Mouse (Mus musculus): ENCODE measurements at regions not wholly inside any gene's neighbourhood (a gene's known extent, or its start where the extent isn't known, plus 50 kb on each side); places are given as distances from the start of the nearest gene placed in this dataset. TPM values are rescaled to one million over a fixed set of nuclear protein-coding genes. Genes with fewer than 3 reads are reported as not detected.

- H3K4me1 ChIP-seq (replicated peaks) = no peaks in the 10 kb centered on the region
- no peak overlapping the region for H3K27ac ChIP-seq
- H3K4me3 ChIP-seq (replicated peaks) = no peak overlapping the region
- H3K27me3 ChIP-seq = no peaks in the 10 kb centered on the region
- no peak overlapping the region for H3K9ac ChIP-seq (replicated peaks)
- WGBS = 89% methylated on average over 1 of the region's 1 CpGs
- ATAC-seq = no peak
- no peak overlapping the region for H3K4me2 ChIP-seq (replicated peaks)
- no peaks in the 10 kb centered on the region for H3K9me3 ChIP-seq
- H3K36me3 ChIP-seq = no peaks in the 10 kb centered on the region
Measured at GRCm38 (mm10) chr8:44529696-44530095, 405.6 kb upstream of the Fat1 start.

GRCm38 (mm10) chr8:44548885-44549284 is 386.4 kb upstream of the Fat1 start:
- Histone ChIP-seq H3K27ac (no peak overlapping the region), H3K4me1 (replicated peaks) (no peaks in the 10 kb centered on the region), H3K27me3 (no peaks in the 10 kb centered on the region), H3K4me2 (replicated peaks) (no peak overlapping the region), H3K9me3 (no peaks in the 10 kb centered on the region), H3K9ac (replicated peaks) (no peak overlapping the region), H3K36me3 (no peaks in the 10 kb centered on the region), H3K4me3 (replicated peaks) (no peak overlapping the region)
- no peak for ATAC-seq
- WGBS = 91% methylated on average over 3 of the region's 3 CpGs

DNA sequence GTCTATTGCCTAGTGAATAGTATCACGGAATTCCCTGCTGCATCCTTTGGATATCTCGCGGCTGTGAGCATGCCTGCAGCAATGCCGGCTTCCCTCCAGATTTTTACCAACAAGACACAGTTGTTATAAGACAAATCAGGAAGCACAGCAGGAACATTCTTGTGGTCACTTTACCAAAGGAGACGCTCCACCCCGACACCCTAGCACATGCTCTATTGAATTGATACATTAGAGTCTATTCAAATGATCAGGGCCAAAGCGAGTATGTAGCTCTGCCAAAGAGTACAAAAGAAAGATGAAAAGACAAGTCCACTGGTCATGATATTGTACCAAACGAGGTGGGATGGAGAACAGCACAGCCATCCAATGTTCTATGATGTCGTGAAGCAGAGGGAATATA is 376.1 kb upstream of the Fat1 start:
- Histone ChIP-seq H3K27me3 (no peaks in the 10 kb centered on the region), H3K4me2 (replicated peaks) (no peak overlapping the region), H3K9ac (replicated peaks) (no peak overlapping the region), H3K4me3 (replicated peaks) (no peak overlapping the region), H3K4me1 (replicated peaks) (0 out of 2 replicates have a peak, but pooled peaks cover 6% of the 10 kb centered on the region), H3K36me3 (no peaks in the 10 kb centered on the region), H3K27ac (no peak overlapping the region), H3K9me3 (no peaks in the 10 kb centered on the region)
- no peak for ATAC-seq
- WGBS = 71% methylated on average over 9 of the region's 9 CpGs

DNA sequence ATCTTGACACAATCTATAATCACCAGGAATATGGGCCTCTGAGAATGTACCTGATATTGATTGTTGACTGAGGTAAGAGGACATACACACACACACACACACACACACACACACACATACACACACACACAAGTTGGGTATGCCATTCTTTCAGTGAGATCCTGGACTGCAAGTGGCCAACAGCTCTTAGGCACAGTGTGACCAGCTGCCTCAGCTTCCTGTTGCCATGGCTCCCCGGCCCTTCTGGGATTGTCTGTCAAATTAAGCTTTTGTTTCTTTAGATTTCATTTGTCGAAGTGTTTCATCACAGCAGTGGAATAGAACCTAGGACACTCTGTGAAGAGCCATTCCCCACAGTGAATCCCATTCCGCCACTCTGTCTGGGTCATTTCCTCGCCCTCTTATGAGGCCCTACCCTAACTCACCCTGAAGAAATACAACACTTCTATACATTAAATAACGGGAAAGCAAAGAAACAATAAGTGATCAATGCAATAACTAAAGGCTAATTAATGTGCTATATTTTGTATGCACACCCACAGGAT is 358.9 kb upstream of the Fat1 start:
- Histone ChIP-seq H3K4me1 (replicated peaks) (peaks cover 4% of the 10 kb centered on the region; the same call in 1 of the 2 replicates), H3K9me3 (no peaks in the 10 kb centered on the region), H3K36me3 (no peaks in the 10 kb centered on the region), H3K27me3 (no peaks in the 10 kb centered on the region), H3K27ac (no peak overlapping the region), H3K4me3 (replicated peaks) (no peak overlapping the region), H3K4me2 (replicated peaks) (no peak overlapping the region), H3K9ac (replicated peaks) (no peak overlapping the region)
- WGBS = 53% methylated on average over 5 of the region's 5 CpGs
- ATAC-seq = 0 out of 2 replicates have a peak, but pooled peaks have one; percentile 43

DNA sequence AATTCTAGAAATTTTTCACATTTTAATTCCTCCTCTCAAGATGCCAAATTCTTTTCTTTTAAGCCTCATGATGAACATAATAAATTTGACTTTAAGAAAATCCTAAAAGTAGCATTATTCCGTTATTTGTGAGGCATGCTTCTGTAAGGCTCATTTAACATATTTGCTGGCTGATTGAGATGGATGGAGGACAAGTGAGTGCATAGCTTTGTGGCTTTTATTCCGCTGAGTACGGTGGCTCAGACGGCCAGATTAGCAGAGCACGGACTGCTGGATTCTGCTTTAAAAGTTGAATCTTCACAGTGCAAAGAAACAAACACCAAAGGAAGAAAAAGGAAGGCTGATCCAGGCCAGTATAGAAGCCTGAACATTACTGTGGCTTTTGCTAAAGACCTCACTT is 358.3 kb upstream of the Fat1 start:
- H3K4me3 ChIP-seq (replicated peaks) = no peak overlapping the region
- no peak overlapping the region for H3K27ac ChIP-seq
- H3K9me3 ChIP-seq = no peaks in the 10 kb centered on the region
- H3K4me2 ChIP-seq (replicated peaks) = no peak overlapping the region
- no peaks in the 10 kb centered on the region for H3K27me3 ChIP-seq
- 57% methylated on average over 5 of the region's 5 CpGs for WGBS
- H3K4me1 ChIP-seq (replicated peaks) = peaks cover 4% of the 10 kb centered on the region; the same call in 1 of the 2 replicates
- no peak overlapping the region for H3K9ac ChIP-seq (replicated peaks)
- ATAC-seq = no peak
- H3K36me3 ChIP-seq = no peaks in the 10 kb centered on the region

Small RNA genes lying in the stretch of these regions (microRNA-seq; reads per million reads assigned to microRNA genes)
- gene Gm26241 = not detected
